35 mouse cellular contexts compared by ENCODE assay signal in the genomic region with DNA sequence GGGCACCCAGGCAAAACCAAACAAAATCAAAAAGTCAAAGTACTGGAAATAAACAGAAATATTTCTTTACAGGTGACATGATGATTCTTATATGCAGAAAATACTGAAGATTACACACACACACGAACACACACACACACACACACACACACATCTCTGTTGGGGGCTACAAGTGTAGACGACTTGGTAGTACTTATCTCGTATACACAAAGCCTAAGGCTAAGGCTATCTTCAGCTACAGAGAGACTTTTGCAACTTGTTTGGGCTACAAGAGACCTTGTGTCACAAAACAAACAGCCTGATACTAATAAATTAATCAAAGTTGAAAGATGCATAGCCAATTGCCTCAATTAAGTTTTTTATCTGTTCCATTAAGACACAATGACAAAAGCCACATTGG.
"Had no signal": no experiment of that assay in that cellular context is flagged by ENCODE, and none has a peak within 500 bp of the region (broad histone marks: within the 10 kb centered on the region; RNA-seq: fewer than 3 reads in every experiment).

No protein-coding gene starts in this region.

- ATAC-seq: hindbrain, embryonic 16.5 days; hindbrain, postnatal 0 days; inflammation-experienced regulatory T-cells, adult 6 months; intestine, embryonic 15.5 days; intestine, embryonic 16.5 days; intestine, postnatal 0 days had no signal

- H3K4me2 ChIP-seq: heart, embryonic 11.5 days; heart, embryonic 12.5 days; heart, embryonic 13.5 days; heart, embryonic 15.5 days; hindbrain, embryonic 12.5 days; hindbrain, embryonic 13.5 days; hindbrain, embryonic 14.5 days; hindbrain, embryonic 15.5 days; intestine, embryonic 15.5 days; kidney, embryonic 15.5 days had no signal

- H3K27ac ChIP-seq: heart, adult 2 months; heart, embryonic 10.5 days; heart, embryonic 13.5 days; heart, embryonic 15.5 days; hindbrain, embryonic 10.5 days; hindbrain, embryonic 12.5 days; hindbrain, embryonic 13.5 days; hindbrain, embryonic 14.5 days; hindbrain, embryonic 15.5 days; hindbrain, postnatal 0 days; intestine, embryonic 15.5 days; kidney, embryonic 15.5 days; kidney, postnatal 0 days; layer of hippocampus, adult 2 months had no signal

- H3K9ac ChIP-seq: heart, embryonic 12.5 days; heart, embryonic 13.5 days; heart, embryonic 15.5 days; hindbrain, embryonic 12.5 days; hindbrain, embryonic 13.5 days; hindbrain, embryonic 14.5 days; hindbrain, embryonic 15.5 days; intestine, embryonic 15.5 days; kidney, embryonic 15.5 days had no signal

- H3K4me1 ChIP-seq: heart, embryonic 10.5 days; heart, embryonic 12.5 days; heart, embryonic 13.5 days; heart, embryonic 15.5 days; hindbrain, embryonic 10.5 days; hindbrain, embryonic 12.5 days; hindbrain, embryonic 13.5 days; hindbrain, embryonic 15.5 days; intestine, embryonic 15.5 days; kidney, embryonic 15.5 days had no signal

- H3K27me3 ChIP-seq: heart, embryonic 12.5 days; heart, embryonic 13.5 days; hindbrain, embryonic 15.5 days; intestine, embryonic 15.5 days had no signal

- H3K36me3 ChIP-seq: heart, embryonic 10.5 days; heart, embryonic 12.5 days; heart, embryonic 13.5 days; heart, embryonic 15.5 days; hindbrain, embryonic 10.5 days; hindbrain, embryonic 12.5 days; hindbrain, embryonic 13.5 days; hindbrain, embryonic 15.5 days; intestine, embryonic 15.5 days; kidney, embryonic 15.5 days had no signal

- H3K9me3 ChIP-seq: heart, embryonic 10.5 days; heart, embryonic 15.5 days; hindbrain, embryonic 10.5 days; hindbrain, embryonic 12.5 days; hindbrain, embryonic 13.5 days; hindbrain, embryonic 15.5 days; intestine, embryonic 15.5 days; kidney, embryonic 15.5 days had no signal

- DNase-seq: heart, adult 2 months; heart, postnatal 10 days; heart, postnatal 36 days; heart, postnatal 4 days; kidney, adult 11 months; kidney, adult 18-20 months; kidney, adult 2 months; kidney, adult 8-10 months; kidney, adult 9 months; kidney, postnatal 10 days; kidney, postnatal 14 days; kidney, postnatal 25 days; kidney, postnatal 36 days; kidney, postnatal 4 days; layer of hippocampus, adult 9-11 months; layer of hippocampus, postnatal 36 days had no signal

- H3K4me3 ChIP-seq: heart, adult 2 months; heart, embryonic 10.5 days; heart, embryonic 12.5 days; heart, embryonic 13.5 days; heart, embryonic 15.5 days; hindbrain, embryonic 10.5 days; hindbrain, embryonic 12.5 days; hindbrain, embryonic 13.5 days; hindbrain, embryonic 15.5 days; intestine, embryonic 15.5 days; kidney, embryonic 15.5 days; layer of hippocampus, adult 2 months had no signal
